Mouse (Mus musculus) CD4-positive helper T cell, adult 2 months (primary cell): ENCODE results near the gene Cxxc4.

Source experiments
- DNase-seq: peaks from one replicate; pipeline ENCODE4 v3.0.0-alpha.2; 2012; ENCODE audit warnings: low read depth, missing footprints, low spot score

Cxxc4 gene

DNA sequence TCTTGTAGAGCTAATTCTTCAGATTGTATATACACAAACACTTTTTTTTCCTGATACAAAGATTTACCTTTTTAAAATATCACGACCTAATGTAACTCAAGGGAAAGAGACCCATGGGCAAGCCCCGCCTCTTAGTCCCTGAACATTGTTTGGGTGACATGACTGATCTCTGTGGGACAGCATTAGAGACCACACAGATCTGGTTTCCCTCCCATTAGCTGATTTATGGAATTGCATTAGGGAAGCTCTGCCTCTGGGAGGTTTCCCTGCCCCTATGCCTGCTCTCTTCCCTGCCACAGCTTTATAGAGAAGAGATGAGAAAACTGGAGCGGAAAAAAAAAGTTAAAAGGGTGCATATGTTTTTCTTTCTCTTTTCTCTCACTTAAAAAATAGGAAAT, 7.6 kb downstream of the Cxxc4 start:
- no peak for DNase-seq

DNA sequence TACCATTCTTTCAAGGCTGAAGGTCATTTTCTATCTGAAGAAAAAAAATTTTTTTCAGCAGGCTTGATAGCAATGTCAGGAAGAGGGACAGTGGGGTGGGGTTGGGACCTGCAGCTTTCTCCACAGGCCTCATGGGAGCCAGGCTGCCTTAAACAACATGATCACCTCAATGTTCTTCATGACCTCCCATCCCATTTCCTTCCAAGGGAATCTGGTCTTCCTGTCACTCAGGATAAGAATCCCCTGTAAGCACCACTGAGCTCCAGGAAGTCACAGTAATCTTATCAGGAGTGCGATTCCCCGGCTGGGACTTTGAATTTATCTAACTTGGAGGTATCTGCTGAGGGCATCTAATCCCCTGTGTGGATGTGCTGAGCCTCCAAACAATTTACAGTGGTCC, 17.9 kb downstream of the Cxxc4 start:
- no peak for DNase-seq

DNA sequence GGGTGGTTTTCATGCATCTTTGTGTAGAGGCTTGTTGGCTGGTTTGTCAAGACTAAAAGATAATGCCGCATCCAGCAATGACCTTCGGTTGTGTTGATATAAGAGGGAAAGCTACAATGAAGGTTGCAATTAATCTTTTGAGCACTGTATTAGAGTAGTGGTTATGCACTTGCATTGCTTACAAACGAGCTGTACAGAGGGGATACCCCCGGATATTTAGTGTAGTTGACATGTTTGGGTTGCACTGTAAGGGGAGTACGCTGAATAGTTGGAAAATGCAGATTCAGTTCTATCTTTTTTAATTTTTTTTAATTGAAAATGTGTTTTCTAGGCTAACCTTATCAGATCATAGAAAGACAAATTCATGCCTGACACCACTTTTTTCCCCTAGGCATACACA, 22.4 kb downstream of the Cxxc4 start:
- no peak for DNase-seq

DNA sequence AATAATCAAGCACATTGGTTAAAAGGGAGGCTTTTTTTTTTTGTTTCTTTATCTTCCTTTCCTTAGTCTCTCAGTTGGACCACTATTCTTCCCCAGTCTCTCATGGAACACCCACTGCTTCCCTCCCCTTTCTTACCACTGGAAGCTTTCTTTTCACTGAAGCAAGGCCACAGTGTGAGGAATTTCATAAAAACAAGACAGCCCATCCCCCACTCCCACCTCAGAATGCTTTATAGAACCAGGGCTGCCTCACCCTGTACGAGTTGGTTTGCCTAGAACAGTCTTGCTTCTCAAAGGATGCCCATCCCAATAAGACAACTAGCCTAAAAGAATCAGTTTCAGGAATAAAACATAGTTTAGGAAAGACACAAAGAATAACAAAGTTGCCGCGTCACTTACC, 23.0 kb downstream of the Cxxc4 start:
- no peak for DNase-seq

DNA sequence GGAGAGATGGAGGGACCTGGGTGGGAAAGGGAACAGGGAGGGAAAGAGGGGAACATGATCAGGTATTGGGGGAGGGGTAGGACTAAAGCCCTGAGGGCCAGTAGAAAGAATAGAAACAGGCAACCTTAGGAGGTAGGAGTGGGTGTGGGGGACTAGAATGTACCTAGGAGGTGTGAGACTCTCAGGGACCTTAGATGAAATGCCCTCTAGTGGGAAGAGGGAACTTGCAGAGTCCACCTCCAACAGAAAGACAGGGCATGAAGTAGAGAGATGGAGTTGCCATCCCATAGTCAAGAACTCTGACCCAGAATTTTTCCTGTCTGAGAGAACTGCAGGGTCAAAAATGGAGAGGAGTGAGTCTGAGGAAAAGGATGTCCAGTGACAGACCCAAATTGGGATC, 43.4 kb downstream of the Cxxc4 start:
- no peak for DNase-seq

DNA sequence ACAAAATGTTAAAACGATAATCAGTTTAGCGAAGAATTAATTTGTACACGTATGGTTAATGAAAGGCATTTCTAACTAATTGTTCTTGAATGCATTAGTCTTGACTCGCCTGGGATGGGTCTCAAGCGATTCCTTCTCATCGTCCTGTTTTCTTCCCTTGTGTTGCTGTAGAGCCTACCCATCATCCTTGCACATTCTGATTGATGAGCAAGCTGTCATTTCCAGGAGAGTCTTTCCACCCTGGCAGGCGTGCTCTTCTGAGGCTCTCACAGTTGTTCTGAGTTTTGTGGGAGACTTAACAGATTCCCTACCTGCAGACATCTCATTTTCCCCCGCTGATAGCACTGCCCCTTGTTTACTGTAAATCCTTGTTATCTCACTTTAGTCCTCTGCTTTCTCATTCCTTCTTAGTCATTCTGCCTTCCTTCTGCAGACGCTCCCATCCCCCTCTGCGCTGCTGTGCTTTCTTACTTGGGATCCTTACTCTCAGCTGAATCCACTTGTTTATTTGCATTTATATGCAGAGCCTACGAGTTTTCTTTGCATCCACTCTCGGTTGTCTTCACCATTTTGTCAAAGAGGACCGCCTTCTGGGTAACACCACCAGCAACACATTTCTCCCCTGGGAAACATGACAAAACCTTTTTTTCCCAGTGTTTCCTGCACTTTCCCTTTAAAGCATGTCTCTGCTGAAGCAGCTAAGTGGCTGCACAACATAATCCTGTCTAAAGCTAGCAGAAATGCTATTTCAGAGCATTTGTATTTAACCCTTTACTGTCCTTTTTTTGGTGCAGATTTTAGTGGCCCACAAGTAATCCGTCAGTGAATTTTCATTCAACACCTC, 45.5 kb downstream of the Cxxc4 start:
- no peak for DNase-seq

DNA sequence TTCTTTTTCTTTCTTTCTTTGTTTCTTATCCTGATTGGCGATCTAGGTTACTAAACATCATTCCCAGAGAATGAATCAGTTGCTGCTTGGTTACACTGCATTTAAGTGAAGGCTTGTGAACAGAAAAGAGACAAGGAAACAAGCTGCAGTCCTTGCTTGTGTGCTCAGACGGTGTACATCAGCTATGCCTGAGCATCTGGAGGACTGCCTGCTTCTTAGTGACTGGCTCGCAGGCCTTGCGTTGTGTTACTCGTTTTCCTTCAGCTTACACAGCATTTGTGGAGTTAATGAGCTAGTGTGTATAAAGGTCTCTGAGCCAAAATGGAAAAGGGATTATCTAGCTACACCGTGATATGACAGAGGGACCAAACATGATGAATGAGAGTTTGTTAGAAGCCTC, 58.9 kb downstream of the Cxxc4 start:
- DNase-seq = no peak

DNA sequence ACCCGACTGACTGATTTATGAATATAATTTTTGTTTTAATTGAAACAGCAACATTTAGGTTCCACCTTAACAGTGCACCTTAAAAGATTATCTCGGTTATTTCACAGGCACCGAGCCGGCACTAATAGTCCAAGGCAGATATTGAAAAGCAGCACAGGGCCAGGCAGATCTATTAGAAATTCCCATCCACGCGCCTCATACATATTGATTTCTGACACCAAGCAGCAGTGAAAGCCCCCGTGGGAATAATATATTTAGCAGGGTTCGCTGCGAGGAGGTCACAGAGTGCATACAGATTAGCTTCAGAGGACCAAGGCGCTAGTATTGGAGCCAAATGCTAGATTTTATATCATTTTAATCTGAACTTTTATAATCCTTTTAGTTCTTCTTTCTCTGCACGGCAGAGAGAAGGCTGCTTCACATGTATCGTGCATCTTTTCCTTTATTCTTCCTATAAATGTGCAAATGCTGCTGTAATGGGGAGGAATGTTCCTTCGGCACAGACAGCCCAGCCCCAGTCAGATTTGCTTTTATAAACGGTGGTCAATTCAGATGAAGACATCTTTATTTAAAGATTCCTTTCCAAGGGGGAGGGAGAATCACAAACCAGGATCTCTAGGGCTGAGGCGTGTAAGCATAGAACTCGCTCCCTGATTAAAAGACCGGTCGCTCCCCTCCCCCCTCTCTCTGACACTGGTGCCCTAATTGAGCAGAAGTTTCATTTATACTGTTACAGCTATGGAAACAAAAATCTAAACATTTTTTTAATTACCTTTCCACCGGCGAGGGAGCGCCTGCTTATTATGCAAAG, 66.6 kb downstream of the Cxxc4 start:
- no peak for DNase-seq

DNA sequence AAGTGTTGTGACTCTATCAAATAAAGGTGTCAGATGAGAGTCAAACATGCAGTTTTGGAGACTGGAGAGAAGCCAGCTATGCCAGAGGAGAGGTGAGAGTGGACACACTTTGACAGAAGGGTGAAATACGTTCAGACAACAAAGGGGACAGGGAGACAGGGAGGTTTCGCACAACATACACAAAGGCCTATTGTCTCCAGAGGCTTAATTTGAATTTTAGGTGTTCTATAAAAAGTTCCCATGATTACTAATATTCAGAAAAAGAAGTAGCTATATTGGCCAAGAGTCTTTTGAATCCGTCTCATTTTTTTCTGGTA, 67.2 kb downstream of the Cxxc4 start:
- no peak for DNase-seq

DNA sequence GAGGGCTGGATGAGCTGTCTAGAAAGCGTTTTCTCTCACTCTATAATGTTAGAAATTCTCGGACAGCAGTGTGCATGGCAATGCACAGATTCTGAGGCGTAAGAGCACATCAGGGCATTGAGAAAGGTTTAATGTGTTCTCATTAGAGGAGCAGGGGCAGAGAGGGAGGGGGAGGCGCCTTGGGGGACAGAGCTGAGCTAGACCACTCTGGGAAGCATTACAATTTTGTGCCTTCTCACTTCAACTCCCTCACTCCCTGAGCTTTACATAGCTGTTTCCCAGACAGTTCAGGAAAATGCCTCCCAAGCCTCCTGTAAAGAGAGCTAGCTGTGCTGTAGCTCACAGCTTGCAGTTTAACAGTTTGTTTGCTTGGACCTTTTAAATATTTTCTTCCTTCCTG, 70.2 kb downstream of the Cxxc4 start:
- no peak for DNase-seq

DNA sequence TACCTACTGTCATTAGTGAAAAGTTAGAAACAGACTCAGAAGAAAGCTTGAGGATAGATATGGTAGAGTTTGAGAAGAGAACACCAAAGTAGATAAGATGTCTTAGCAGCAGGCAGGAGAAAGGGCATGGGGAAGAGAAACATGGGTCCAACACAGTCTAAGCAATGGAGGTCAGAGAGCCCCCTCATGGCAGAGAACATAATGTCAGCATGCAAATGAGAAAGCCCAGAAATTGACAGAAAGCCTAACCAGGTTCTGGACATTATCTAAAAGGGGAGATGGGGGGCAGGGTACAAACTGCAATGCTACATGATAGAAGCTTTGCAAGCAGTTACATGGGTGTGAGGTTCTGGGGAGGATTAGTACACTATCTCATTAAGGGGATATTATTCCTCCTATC, 71.5 kb downstream of the Cxxc4 start:
- no peak for DNase-seq
